Mouse (Mus musculus) embryonic facial prominence, embryonic 15.5 days (tissue): Measurements from ENCODE around the gene Olfr462. TPM values are rescaled to one million over a fixed set of nuclear protein-coding genes. Genes with fewer than 3 reads are reported as not detected.

Experiments
- ATAC-seq: fragments of 200-750 bp; cut with Nextera tagmentation; 2 replicates; pipeline ENCODE4 v1.8.0; 2017; ENCODE audit warnings: low read depth, moderate TSS enrichment; ENCODE audit not compliant: insufficient number of reproducible peaks, low FRiP score, low TSS enrichment
- H3K27ac ChIP-seq: fragments of 300-500 bp; sonication (generic); replicated peaks from 2 replicates; pipeline ENCODE4 v1.5.1; 2015; ENCODE audit warnings: mild to moderate bottlenecking, inconsistent platforms
- H3K27me3 ChIP-seq: fragments of 300-500 bp; sonication (generic); 2 replicates; pipeline ENCODE4 v1.6.1; 2015; ENCODE audit warnings: inconsistent platforms
- H3K36me3 ChIP-seq: fragments of 300-500 bp; sonication (generic); 2 replicates; pipeline ENCODE4 v1.6.1; 2015; ENCODE audit warnings: mild to moderate bottlenecking, inconsistent platforms
- H3K4me1 ChIP-seq: fragments of 300-500 bp; sonication (generic); 2 replicates; pipeline ENCODE4 v1.6.1; 2015; ENCODE audit warnings: inconsistent platforms
- H3K4me2 ChIP-seq: fragments of 300-500 bp; sonication (generic); replicated peaks from 2 replicates; pipeline ENCODE4 v1.6.1; 2015; ENCODE audit warnings: mild to moderate bottlenecking, inconsistent platforms
- H3K4me3 ChIP-seq: fragments of 300-500 bp; sonication (generic); replicated peaks from 2 replicates; pipeline ENCODE4 v1.5.1; 2015; ENCODE audit warnings: mild to moderate bottlenecking, inconsistent platforms
- H3K9ac ChIP-seq: fragments of 300-500 bp; sonication (generic); 2 replicates; pipeline ENCODE4 v1.6.1; 2015; ENCODE audit warnings: inconsistent platforms
- H3K9me3 ChIP-seq: fragments of 300-500 bp; sonication (generic); replicated peaks from 2 replicates; pipeline ENCODE4 v1.6.1; 2016; ENCODE audit warnings: inconsistent platforms
- WGBS: fragments of 180-500 bp; shearing (Covaris S2); methylation state at CpG from one replicate; pipeline ENCODE4 v1.1.7; 2015; 5-methylcytosine and 5-hydroxymethylcytosine counted together
- polyA plus RNA-seq: library from polyadenylated mRNA; unstranded; fragments of >200 nt; fragmentation: Nextera tagmentation; extraction: Ambion mirVana; gene quantifications from 2 replicates; pipeline ENCODE4 v1.2.1, GENCODE M21; 2015

Olfr462 gene
- polyA plus RNA-seq, 1 experiment from 2014 or later: not detected

GRCm38 (mm10) chr11:87847884-87848283 lies 44.2 kb downstream of the Olfr462 start:
- no peaks in the 10 kb centered on the region for H3K9me3 ChIP-seq
- no peak overlapping the region for H3K27ac ChIP-seq
- 0 out of 2 replicates have a peak, but pooled peaks cover 4% of the 10 kb centered on the region for H3K4me1 ChIP-seq
- 76% methylated on average over 6 of the region's 6 CpGs for WGBS
- H3K4me2 ChIP-seq: no peak overlapping the region
- H3K4me3 ChIP-seq: no peak overlapping the region
- no peak overlapping the region for H3K9ac ChIP-seq
- ATAC-seq: no peak
- no peaks in the 10 kb centered on the region for H3K27me3 ChIP-seq
- H3K36me3 ChIP-seq: no peaks in the 10 kb centered on the region

DNA sequence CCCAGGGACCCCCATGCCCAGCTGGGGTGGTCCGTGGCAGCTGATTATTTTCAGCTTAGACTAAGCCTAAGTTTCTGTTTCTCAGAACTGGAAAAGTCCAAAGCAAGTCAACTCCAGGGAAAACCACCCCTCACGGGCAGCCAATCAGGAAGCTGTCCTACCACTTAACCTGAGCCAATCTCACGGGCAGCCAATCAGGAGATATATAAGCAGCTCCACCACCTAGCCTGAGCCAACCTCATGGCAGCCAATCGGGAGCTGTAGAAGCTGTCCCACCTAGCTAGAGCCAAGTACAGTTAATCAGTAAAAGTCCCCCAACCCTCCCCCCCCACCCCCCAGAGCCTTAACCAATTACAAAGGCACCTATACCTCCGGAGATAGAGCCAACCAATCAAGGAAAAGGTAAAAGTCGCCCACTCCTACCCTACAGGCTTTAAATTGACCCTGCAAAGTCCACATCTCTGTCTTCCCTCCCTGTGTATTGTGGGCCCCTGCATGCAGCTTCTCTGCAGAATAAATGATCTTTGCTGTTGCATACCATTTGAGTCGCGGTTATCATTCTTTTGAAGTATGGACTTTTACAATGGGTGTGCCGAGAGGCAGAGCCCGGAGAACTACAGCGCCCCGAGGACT lies 45.0 kb downstream of the Olfr462 start:
- no peaks in the 10 kb centered on the region for H3K27me3 ChIP-seq
- ATAC-seq: no peak
- H3K4me3 ChIP-seq: no peak overlapping the region
- H3K36me3 ChIP-seq: no peaks in the 10 kb centered on the region
- H3K9me3 ChIP-seq: no peaks in the 10 kb centered on the region
- no peak overlapping the region for H3K4me2 ChIP-seq
- H3K27ac ChIP-seq: no peak overlapping the region
- H3K4me1 ChIP-seq: no peaks in the 10 kb centered on the region
- no peak overlapping the region for H3K9ac ChIP-seq
- WGBS: 76% methylated on average over 12 of the region's 12 CpGs

DNA sequence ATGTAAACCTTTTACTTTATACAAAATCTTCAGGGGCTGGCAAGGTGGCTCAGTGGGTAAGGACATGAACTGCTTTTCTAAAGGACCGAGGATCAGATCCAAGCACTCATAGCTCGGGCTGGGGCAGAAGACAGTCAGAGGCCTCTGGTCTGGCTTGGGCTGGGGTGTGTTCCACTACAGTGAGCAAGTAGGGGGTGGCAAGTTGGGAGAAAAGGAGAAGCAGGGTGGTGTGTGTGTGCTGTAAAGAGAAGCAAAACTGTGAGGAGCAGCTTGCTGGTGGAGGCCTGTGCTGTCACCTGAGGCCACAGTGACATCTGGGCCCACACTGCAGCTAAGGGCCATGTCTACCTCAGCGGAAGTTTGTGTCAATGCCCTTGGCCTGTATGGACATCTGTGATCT lies 50.6 kb downstream of the Olfr462 start:
- Histone ChIP-seq H3K4me1 (no peaks in the 10 kb centered on the region), H3K9ac (no peak overlapping the region), H3K9me3 (no peaks in the 10 kb centered on the region), H3K4me3 (no peak overlapping the region), H3K36me3 (no peaks in the 10 kb centered on the region), H3K27ac (no peak overlapping the region), H3K27me3 (no peaks in the 10 kb centered on the region), H3K4me2 (no peak overlapping the region)
- 84% methylated on average over 3 of the region's 3 CpGs for WGBS
- no peak; the same call in 1 of the 2 replicates for ATAC-seq

- ATAC-seq: no peak
- Histone ChIP-seq H3K27me3 (no peaks in the 10 kb centered on the region), H3K9ac (no peak overlapping the region), H3K27ac (no peak overlapping the region), H3K4me1 (no peaks in the 10 kb centered on the region), H3K4me2 (no peak overlapping the region), H3K36me3 (no peaks in the 10 kb centered on the region), H3K4me3 (no peak overlapping the region), H3K9me3 (no peaks in the 10 kb centered on the region)
- 76% methylated on average over 8 of the region's 8 CpGs for WGBS
Observed at GRCm38 (mm10) chr11:87840676-87841075, 51.4 kb downstream of the Olfr462 start.

Other genes with a start within 250 kb of the Olfr462 start
- 8.7 and 9.2 TPM in 2 replicates for gene Rnf43, start 229.5 kb downstream of the Olfr462 start, polyA plus RNA-seq
- 158 and 165 TPM in 2 replicates for gene Supt4a, start 154.7 kb downstream of the Olfr462 start, polyA plus RNA-seq
- 4.0 and 5.9 TPM in 2 replicates for gene Tspoap1, start 131.7 kb downstream of the Olfr462 start, polyA plus RNA-seq
- gene Mpo, start 98.7 kb downstream of the Olfr462 start, polyA plus RNA-seq: 0.85 and 1.1 TPM in 2 replicates
- 0.21 and 0.29 TPM in 2 replicates for gene Lpo, start 64.0 kb downstream of the Olfr462 start, polyA plus RNA-seq
- 17.1 and 18.8 TPM in 2 replicates for gene Mks1, start 39.1 kb downstream of the Olfr462 start, polyA plus RNA-seq
- 0.07 TPM in 1 of 2 replicates, not detected in the other for gene Epx, start 16.7 kb downstream of the Olfr462 start, polyA plus RNA-seq
- gene Olfr463, start 5.1 kb upstream of the Olfr462 start, polyA plus RNA-seq: not detected in 2 replicates
- 0.11 and 0.24 TPM in 2 replicates for gene Olfr464, start 28.7 kb upstream of the Olfr462 start, polyA plus RNA-seq
- 19.5 and 22.4 TPM in 2 replicates for gene Dynll2, start 95.3 kb upstream of the Olfr462 start, polyA plus RNA-seq
- gene Srsf1, start 155.1 kb upstream of the Olfr462 start, polyA plus RNA-seq: 269 and 279 TPM in 2 replicates
- 37.5 and 39.6 TPM in 2 replicates for gene Vezf1, start 176.0 kb upstream of the Olfr462 start, polyA plus RNA-seq
- gene Cuedc1, start 205.8 kb upstream of the Olfr462 start, polyA plus RNA-seq: 35.4 and 38.7 TPM in 2 replicates